Mouse (Mus musculus) gonadal fat pad, adult 2 months (tissue): ENCODE results near the gene Sh2b2. TPM values are rescaled to one million over a fixed set of nuclear protein-coding genes. Genes with fewer than 3 reads are reported as not detected.

ENCODE experiments used
- DNase-seq: peaks from one replicate; pipeline ENCODE4 v3.0.0-alpha.2; 2012; ENCODE audit warnings: low read depth
- polyA plus RNA-seq: library from polyadenylated mRNA; depleted of rRNA; stranded (reverse); fragments of >200 nt; gene quantifications from 2 replicates; pipeline ENCODE4 v1.2.3, GENCODE M21; 2012; rRNA removed

Sh2b2 gene
- polyA plus RNA-seq, result 28.1 and 31.8 TPM in 2 replicates

DNA sequence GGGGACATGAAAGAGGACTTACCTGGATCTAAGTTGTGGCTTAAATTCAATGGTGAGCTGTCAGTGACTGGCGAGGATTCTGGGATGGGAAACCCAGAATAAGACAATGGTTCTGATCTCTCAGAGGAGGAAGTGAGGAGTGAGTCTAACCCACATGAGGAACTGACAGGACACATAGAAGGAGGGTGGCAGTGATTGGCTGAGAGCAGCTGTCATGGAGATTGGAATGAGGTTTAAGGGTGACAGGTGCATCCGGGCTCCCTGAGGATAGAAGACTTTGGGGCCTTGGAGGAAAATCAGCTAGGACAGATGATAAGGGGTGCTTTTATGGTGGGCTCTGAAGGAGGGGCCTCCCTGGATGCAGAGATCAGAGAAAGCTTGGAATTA is at the start of gene Sh2b2:
Gene Sh2b2 (minus strand): TSS at position 105 of the 387 bp plus-strand sequence.
- no peak for DNase-seq

DNA sequence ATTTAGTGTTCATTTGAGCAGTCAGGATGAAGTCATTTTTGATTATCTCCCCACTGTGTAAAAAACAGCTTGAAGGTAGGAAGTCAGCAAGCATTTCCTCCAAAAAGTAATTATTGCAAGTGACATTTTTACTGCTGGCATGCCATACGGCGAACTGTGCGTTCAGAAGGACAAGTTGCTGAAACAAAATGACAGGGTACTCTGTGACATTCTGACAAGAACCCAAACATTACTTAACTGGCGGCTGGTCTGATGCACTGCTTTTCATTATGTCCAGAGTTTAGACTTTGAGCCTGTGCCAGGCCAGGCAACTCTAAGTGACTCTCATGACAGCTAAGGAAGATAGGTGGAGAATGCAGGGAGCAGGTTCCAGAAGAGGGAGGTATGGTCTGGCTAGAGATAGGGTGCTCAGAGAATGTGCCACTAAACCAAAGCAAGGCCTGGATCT is 46.6 kb upstream of the Sh2b2 start:
- no peak for DNase-seq

DNA sequence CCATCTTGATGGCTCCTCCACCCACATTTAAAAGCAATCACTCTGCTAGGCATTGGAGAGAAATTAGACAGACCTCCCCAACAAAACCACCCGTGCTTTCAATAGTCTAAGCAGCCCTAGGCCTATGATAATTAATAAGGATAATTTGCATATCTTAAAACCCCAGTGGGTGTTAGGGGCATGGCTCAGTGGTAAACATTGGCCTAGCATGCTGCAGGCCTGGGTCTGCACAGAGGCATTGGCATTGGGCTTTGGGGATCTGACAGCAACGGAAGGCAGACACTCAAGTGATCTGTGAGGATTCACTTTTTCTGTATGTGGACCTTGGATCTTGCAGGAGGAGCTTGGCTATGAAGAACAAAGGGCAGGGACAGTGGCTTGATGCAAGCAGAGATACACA is 46.0 kb upstream of the Sh2b2 start:
- DNase-seq, result no peak

DNA sequence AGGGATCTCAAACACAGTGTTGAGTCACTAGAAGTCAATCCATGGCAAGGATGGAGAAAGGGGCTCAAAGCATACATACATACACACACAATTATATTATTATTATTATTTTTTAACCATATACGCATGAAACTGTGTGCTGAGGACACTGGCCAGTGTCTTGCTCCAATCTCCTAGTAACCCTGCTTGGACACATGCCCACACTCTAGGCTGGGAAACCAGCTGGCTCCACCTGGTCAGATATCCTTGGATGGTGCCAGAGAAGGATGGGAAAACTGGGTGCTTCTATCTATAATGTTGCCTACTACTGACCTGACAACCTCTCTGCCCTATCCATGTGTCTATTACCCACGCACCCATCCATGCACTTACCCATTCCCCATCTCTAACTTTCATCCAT is 45.2 kb upstream of the Sh2b2 start:
- DNase-seq, result no peak

DNA sequence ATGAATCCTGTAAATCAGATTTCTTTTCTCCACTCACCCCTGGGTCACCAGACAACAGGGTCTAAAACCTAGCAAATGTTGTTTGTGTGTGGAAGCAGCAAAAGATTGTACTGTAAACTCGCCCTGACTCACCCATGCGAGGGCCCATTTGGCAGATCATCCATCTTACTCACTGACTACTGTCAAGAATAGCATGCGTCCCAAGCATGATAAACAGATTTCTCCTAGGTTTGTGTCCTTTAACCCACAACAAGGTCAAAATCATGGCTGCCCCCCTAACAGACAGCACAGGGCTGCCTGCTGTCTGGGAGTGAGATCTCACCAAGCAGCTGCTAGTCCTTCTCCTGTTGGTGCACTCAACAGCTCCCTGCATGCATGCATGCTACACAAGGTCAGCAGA is 43.4 kb upstream of the Sh2b2 start:
- no peak for DNase-seq

DNA sequence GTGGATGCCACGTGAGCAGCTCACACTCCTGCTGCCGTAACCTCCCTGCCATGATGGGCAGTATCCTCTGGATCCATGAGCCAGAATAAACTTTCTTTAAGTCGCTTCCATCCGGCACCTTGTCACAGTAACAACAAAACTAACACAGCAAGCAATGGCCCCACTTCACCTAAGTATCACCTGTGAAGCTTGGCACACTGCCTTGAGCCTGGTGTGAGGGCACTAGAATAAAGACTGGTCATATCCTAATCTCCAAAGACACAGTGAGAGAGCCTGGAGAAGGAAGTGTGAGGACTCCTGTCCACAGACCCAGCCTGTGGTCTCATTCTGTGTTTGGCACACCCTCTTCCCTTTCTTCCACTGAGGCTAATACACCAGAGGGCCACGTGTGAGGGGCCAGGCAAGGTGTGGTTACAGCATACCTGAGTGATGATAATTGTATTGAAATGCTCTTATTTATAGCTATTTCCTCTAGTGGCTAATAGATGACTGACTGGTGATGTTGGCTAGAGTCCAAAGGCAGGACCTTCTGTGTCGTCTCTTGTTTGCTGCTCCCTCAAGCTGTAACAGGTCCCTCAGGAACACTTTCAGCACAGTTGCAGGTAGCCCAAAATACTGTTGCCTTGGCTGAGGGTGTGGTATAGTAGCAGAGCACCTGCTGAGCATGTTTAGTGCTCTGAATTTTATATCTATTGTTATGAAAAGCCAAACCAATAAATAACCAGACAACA is 42.2 kb upstream of the Sh2b2 start:
- DNase-seq, result no peak

DNA sequence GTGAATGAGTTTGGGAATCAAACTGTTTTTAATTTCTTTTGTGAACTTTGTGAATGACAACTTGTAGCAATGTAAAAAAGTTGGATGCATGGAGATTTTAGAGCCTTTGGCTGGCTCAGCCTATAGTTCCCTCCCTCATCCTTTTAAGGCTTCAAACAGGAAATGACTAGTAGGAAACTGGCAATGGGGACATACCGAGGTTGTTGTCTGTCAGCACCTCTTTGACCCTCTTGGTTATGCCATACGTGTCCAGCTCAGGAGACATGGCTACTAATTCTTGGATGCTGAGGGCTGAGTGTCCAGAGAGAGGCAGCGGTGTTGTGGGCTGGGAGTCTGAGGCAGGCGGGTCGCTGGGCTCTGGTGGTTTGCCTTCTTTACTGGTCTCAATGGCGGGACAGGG is 40.2 kb upstream of the Sh2b2 start:
- no peak for DNase-seq

DNA sequence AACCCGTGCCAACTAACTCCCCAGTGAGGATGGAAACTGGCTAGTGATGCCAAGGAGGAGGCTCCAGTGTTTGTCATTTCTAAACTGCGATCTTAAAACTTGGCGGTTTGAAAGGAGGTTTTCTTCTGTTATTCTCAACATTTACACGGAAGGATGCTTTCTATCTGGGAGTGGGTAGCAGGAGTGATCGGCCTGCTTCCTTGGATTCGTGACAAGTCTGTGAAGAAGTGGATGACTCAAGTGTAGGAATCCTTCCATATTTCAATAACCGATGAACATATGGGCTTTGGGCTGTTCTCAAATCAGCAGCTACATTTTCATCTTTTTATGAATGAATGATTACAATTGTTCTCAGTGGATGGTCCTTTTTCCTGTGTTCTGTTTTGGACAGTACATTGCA is 38.8 kb upstream of the Sh2b2 start:
- no peak for DNase-seq

DNA sequence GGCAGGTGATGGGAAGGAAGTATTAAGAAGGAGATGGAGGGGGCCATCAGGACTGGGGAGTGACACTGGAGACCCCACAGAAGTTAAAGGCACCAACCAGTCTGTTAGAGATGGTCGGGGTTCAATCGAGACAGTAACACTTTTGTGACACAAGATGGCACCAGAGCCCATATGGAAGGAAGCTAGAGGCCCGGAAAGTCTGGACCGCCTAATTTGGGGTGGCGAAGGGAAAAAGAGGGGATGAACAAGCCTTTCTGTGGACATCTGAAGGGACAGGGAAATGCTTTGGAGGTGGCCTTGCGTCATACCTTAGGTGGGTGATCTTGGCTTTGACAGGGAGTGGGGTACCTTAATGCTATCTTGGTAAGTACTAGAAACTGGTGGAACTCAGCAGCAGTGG is 35.0 kb upstream of the Sh2b2 start:
- no peak for DNase-seq

DNA sequence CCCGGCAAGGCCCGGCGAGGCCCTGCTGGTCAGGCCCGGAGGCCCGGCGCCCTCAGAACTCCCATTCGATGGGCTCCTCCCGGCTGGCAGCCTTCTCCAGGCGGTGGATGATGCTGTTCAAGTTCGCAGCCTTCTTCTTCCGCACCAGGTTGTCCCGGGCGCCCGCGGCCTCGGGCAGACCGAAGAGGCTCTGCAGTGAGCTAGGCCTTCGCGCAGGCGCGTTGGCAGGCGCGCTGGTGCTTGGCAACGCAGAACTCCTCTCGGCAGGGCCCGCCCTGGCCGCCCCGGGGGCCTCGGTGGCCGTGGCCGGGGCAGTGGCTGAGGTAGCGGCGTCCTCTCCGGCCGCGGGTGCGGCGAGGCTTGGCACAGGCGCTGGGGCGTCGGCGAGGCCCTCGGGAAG is 28.4 kb upstream of the Sh2b2 start:
- DNase-seq, result no peak

DNA sequence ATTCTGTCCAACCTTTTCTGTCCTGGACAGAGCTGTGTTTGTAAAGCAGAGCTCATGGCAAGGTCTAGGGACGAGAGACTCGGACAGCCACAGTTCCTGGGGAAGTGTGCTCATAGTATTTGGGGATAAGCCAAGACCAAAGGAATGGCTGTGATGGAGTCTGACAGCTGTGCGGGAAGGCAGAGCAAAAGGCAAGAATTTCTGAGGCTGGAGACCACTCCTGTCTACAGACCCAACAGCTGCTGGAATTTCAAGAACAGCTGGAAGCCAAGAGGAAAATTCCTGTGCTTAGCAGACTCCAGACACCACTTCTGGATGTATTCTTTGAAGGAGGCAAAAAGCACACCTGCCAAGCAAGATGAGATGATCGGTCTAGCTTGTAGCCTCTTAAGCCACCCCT is 23.6 kb upstream of the Sh2b2 start:
- DNase-seq, result no peak

DNA sequence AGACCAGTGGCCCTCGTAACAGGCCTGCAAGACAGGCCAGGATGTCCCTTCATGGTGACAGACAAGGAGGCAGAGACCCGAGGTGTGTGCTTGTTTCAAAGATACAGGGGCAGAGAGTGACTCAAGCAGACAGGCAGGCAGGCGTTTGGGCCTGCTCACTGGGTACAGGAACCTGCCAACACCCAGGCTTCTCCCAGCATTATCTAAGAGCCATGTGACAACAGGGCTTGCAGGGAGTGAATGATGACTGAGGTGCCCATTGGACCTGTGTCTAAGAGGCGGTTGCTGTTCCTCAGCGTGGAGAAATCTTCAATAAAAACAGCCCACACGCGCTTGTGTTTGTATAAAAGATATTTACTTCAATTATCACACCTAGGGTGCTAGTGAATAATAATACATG is 19.7 kb upstream of the Sh2b2 start:
- no peak for DNase-seq

DNA sequence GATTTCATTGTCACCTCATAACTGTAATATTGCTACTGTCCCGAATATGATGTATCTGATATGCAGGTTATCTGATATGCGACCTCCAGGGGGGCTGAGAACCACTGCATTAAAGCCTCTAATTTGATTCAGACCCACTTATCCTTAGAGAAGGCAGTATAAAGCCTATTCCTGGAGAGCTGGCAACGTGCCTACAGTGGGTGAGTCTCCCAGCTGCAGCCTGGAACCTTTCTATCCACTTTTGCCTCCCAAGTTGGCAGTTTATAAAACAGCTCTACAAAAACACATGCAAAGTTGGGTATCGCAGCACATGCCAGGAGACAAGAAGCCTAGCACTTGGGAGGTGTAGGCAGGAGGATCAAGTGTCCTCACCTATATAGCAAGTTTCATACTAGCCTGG is 17.0 kb upstream of the Sh2b2 start:
- DNase-seq, result no peak

DNA sequence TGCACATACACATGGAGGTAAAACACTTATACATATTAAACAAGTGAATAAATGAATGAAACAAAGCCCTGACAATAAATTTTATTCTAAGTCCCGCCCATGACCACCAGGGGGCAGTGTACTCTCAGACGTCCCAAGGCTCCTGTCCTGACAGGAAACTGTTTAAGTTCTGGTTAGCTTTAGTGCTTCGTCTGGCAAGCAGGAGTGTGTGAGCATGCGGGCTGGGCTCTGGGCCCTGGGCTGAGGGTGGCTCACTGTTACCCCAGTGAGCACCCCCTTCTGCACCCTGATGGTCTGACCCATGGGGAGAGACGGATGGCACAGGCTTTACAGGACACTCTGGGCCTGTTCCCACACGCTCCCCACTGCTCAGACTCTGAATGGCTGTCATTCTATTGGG is 12.6 kb upstream of the Sh2b2 start:
- no peak for DNase-seq

DNA sequence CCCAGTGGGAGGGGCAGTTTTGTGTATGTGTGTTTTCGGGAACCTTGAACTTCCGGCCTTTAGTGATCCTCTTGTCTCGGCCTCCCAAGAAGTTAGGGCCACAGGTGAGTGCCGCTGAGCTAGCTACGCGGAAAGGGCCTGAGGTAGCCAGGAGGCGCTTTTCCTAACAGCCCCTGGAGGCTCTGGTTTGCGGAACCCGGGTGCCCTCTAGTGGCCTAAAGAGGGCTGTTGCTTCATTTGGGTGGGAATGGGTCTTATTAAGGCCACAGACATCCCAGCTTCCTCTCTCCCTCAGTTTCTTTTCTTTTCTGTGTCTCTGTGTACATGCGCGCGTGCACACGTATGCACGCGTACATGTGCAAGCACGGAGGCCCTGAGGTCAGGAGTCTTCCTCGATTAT is 6.5 kb upstream of the Sh2b2 start:
- no peak for DNase-seq

DNA sequence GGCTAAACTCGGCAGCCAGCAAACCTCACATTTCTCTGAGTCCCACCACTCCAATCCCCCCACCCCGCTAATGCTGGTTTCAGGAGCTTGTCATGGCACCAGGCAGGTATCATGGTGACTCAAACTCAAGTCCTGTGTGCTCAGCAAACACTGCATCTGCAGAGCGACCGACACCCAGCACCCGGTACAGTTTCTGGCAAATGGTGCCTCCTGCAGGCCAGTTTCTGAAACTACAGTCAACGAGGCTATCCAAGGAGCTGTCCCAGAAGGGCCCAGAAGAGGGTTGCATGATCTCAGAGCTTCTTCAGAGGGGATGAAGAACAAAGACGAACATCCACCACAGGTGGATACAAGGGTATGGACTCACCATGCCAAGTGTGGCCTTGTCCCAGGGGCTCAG is 4.6 kb upstream of the Sh2b2 start:
- no peak for DNase-seq

DNA sequence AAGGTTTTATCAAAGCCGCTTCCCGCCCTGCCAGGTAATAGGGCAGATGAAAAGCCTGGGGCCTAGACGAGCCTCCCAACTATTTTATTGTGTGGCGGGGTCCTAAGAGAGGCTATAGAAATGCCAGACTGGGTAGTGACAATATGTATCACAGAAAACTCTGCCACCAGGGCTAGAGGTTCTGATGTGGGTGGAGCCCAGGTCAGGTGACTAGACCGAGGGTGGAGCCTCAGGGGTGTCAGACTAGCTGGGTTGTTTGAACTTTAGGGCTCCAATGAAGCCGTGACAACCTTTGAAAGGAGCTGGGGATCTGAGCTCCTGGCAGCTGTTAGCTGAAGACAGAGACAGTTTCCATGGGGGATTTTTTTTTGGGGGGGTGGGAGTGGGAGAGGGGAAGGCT is 2.1 kb upstream of the Sh2b2 start:
- DNase-seq, result no peak

DNA sequence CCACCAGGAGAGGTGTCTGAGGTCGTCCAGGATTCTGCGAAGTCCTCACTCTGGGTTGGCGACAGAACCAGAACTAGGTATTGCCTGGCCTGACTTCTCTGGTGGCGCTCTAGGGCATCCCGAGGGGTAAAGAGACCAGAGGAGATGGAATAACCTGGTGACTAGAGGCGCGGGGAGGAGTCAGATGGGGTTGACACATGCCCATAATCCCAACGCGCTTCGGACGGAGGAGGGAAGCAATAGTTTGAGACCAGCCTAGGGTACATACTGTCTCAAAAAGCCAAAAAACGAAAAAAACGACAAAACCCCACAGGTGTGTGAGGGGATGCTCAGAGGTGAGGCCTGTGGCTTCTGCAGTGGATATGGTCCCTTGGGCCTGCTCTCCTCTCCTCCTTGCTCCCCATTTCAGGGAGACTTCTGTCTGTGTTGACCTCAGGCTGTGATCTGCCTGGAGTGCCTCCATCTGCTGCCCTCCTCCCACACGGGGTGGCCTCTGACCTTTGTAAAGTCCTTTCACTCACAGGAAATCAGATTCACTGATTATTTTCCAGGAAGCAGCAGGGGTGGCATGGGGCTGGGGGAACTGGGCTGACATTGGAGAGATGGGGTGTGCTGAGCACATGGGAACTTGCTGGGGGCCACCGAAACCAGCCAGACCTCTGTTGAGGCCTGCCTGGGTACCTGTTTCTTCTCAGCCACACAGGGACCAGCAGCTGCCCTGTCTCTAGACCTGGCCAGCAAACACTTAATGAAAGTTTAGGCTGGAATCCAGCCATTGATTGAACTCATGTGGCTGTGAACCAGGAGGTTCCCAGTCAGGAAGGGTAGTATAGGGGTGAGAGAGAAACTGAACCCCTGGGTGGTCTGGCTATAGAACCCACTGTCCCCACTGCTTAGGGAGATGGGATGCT is 560 bp downstream of the Sh2b2 start:
- no peak for DNase-seq

DNA sequence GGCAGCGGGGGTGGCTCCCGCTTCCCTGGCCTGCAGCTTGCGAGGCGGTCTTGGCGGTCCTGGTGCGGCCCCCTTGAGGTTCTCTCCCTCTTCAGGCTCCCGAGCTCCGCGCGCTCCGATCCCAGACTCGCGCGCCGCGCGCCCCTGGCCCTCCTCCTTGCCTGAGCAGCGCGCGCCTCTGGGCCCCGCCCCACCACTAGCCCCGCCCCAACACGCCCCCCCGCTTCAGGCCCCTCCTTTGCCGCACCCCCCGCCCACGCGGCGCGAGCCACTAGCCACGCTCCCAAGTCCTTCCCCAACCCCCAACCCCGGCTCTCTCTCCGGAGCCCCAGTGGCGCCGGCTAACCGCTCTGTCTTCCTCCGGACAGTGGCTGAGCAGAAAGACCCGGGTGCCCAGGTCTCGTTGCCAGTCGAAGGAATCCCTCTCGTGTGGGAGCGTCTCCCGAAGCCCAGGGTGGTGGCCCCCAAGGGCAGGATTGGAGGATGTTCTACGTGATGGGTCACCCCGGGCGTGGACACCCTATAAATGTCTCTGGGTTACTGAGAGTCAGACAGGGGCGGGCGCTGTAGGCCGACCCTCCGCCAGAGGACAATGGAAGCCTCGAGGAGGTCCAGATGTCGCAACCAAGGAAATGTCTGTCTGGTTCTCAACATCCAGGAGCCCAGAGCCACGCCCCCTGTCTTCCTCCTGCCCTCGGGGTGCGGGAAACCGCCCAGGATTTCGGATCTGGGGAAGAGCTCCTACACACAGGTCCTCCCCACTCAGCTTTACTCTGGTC is 1.4 kb downstream of the Sh2b2 start:
- DNase-seq, result no peak

DNA sequence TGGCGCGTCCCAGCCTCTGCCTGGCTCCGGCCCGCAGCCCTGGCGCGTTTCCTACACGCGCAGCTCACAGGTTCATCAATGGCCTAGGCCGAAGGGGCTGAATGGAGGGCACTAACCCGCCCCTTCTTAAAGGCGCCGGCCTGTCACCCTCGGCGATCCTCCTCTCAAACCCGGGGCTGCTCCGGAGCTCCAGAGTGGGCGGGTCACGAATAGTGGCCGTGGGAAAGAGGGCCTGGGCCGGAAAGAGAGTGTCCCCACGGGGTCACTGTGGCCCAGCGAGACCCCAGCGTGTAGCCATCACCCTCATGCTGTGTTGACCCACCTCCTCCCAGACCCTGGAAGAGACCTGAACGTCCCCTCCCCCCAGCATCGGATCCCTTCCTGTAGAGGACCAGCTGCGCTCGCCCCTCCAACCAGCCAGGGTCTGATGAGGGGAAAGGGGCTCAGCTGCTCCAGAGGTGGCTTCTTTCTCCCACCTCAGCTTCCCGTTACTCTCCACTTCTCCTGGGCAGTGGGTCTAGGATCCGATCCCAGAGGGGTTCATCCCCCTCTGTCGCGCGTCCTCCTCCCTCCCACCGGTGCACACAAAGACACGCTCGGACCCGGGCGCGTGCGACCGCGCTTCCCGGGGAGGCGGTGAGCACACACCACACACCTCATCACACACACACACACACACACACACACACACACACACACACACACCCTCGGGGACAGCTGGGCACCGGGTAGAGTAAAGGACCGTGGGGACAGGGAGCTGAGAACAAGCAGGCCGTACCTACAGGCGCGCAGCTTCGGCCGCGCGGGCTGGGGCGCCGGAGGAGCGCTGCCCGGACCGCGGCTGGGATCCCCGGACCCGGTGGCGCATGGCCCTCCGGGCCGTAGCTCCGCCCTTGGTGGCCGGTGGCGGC is 2.2 kb downstream of the Sh2b2 start:
- DNase-seq, result no peak

DNA sequence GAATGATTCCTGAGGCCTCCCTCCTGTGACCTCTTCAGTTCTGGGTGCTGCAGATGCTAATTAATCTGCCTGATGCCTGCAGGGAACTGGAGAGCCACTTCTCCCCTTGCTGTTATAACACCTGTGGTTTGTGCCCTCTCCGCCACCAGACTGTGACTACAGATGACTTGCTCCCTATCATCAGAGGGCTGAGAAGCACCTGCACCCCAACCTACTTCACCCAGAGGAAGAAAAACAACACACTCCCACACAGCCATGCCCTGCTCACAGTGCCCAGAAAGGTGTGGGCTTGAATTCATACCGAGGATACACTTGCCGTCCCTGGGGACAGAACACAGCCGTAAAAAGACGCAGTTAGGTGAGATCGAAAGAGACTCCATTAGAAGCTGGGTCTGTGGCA is 5.2 kb downstream of the Sh2b2 start:
- DNase-seq, result no peak
